Mouse (Mus musculus) mesoderm, embryonic 11.5 days (tissue): Measurements from ENCODE around the gene Btg1.

ENCODE experiments used
- DNase-seq: peaks from one replicate; pipeline ENCODE4 v3.0.0-alpha.2; 2012; ENCODE audit warnings: low read depth, low spot score

The Btg1 gene

GRCm38 (mm10) chr10:96663739-96664430, 47.1 kb downstream of the Btg1 start:
- no peak for DNase-seq
